Mouse (Mus musculus) mesoderm, embryonic 11.5 days (tissue): Measurements from ENCODE around the gene Ube2ql1.

Experiments
- DNase-seq: peaks from one replicate; pipeline ENCODE4 v3.0.0-alpha.2; 2012; ENCODE audit warnings: low read depth, low spot score

The Ube2ql1 gene

DNA sequence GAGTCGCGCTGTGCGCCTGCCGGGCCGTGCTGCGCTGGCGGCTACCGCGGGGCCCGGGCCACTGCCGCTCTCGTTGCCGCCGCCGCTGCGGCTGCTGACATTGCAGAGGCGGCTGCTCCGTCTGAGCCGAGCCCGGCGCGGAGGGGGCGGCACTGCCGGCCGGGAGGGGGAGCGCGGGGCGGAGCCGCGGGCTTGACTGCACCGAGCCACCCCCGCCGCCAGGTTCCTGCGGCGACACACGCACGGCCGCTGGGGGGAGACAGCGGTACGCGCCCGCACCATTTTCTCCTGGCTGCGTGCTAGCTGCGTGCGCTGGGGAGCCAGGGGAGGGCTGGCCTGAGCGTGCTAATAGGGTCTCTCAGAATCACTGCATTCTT lies at the start of gene Ube2ql1:
TSS of gene Ube2ql1 (minus strand) at position 131 of the 377 bp plus-strand sequence.
- peak; percentile 90 for DNase-seq

DNA sequence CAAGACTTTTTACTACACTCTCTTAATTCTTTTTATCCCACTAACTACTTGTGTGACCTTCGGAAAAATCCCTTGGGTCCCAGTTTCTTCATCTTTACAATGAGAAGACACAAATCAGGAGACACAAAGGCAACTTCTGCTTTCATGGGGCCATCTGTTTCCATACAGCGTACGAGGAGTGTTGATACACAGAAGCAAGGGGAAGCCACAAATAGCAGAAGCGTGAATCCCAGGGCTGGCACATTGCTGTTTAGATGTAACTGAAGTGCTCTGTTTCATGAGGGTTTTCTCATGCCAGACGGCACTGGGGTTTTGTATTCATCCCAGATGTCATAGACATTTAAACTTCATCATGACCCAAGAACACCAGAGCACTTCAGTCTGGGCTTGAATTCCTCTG lies 49.0 kb upstream of the Ube2ql1 start:
- no peak for DNase-seq

DNA sequence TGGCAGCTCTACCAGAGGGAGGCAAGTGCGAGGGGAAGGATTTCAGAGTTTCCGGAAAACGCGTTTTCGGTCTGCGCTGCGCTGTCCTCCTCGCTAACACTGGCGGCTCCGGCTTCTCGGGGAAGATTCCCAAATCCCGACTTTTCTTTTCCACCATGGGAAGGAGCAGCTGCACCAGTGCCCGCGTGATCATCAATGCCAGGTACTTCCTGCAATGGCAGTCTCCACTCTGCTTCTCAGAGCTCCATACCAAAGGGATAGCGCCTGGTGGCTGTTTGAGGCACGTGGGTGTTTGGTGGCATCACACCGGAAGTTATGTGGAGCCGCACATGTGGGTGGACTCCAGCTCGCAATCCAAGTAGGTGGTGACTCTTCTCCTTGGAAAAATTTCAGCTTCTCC lies 38.5 kb upstream of the Ube2ql1 start:
- no peak for DNase-seq

DNA sequence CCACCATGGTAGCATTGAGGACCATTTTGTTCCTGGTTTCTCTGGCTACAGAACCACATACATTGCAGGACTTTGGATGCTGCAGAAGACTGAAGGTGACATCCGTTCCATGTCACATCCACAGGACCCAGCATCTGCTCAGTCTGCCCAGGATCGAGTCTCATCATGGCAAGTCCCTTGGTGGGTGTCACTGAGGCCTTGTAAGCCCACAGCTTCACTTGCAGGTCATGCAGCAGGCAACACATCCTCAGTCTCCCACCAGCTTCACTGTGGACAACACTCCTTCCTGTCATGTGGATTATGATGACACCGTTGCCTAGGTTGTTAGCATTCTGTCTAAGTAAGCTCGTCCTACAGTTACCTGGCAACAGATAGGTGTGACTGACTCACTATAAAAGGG lies 32.7 kb upstream of the Ube2ql1 start:
- DNase-seq: no peak

DNA sequence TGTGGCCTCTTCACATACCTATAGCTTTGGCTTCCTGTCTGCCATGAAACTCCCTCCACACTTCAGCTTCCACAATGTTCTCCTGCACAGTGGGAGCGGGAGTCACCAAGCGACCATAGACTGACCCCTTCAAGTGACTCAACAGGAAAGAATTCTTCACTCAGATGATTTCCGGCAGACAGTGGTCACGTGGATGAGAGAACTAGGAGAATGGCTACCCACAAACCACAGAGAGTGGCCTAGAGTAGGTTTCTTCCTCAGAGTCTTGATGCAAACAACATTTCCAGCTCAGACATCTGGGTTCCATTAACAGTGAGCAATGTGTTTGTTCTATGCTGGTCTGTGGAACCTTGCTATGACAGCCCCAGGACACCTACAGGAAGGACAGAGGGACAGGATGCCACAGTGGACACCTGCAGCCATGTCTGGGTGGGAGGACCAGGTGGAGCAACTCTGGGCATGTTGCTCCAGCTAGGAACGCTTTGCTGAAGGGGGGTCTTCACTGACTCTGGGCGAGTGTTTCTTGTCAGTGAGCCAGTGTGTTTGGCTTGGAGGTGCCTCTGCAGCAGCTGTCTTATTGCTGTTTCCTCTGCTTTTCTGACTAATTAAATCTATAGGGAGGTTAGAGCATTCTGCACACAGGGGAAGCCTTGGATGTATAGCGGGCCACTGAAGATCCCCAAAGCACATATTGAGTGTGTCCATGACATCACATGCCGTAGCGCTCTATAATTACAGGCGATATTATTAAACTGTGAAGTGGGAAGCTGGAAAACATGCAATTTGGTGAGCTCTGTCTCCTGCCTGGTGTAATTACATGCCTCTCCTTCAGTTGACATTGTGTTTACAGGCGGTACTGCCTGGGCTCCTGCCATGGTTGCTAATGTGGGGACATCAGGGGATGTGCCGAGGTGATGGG lies 31.1 kb upstream of the Ube2ql1 start:
- no peak for DNase-seq

DNA sequence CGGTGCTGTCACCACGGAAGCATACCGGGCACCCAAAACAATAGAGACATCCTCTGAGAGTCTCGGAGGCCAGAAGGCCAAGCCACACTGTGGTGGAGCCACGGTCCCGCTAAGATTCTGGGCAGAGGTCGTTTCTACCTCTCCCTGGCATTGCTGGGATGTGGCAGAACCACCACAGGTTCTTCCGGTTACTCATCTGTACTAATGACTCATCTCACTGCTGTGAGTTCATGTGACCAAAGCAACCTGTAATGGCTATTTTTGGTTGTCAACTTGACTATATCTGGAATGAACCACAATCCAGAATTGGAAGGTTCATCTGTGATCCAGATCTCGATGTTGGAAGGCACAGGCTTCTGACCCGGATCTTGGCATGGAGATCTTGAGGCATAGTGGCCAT lies 28.5 kb upstream of the Ube2ql1 start:
- DNase-seq: no peak

DNA sequence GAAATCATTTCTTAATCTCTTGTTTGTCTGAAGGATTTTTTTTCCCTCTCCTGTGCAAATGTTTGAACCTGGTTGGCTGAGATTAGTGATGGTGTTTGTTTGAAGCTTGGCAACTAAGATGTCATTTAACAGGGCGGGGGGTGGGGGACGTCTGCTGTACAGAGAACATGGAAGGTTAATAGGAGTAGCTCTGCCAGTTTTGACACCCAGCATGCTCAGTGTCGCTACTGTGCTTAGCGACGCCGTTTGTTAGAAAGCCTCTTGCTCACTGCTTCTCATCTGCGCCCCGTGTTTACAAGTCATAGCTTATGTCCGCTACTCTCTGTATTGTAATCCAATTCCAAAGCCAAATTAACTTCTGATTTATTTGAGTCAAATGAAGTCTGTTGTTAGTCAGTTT lies 25.0 kb upstream of the Ube2ql1 start:
- no peak for DNase-seq

DNA sequence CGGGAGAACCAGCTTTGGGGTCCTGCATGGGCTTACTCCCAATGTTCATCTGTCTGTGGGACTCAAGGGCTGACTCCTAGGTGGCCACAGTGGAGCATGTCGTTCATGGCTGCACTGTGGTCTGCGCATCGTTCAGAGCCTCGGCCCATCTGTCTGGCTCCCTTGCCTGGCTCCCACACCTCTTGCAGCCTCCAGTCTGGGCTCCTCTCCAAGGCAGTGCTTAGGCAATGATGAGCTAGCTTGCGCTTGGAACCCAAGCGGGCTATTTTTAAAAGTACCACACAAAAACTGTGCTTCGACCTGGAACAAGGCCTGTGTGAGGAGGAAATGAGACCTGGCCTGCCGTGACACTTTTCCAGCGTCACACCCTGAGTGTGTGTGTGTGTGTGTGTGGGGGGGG lies 21.7 kb upstream of the Ube2ql1 start:
- DNase-seq: no peak

DNA sequence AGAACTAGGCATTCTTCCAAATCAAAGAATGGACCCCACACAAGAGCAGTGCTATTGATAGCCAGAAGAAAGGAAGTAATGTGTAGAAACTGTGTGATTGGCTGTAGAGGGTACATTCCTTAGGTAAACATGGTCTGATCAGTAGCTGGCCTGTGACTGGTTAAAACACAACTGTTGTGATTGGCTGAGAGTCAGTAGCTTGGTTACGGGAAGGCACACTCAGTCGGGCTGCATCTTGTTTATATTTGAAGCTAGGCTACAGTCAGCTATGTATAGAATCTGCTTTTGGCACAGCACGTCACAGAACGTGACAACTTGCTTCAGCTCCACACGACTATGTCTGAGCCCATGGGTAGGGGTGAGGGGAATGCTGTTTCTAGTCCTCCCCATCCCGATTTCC lies 19.3 kb upstream of the Ube2ql1 start:
- no peak for DNase-seq

DNA sequence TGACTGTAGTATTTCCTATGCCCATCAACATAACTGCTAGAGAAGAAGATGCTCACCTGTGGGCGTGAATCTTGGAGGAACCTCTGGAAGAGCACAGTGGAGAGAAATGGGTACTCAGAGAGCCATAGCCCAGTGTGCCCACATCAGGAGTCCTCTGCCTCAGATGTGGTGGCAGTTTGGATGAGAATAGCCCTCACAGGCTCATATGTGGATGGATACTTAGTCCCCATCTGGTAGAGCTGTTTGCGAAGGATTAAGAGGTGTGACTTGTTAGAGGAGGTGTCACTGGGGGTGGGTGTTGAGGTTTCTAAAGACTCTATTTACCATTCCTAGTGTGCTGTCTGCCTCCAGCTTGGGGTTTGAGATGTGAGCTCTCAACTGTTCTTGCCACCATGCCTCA lies 13.2 kb upstream of the Ube2ql1 start:
- no peak for DNase-seq

DNA sequence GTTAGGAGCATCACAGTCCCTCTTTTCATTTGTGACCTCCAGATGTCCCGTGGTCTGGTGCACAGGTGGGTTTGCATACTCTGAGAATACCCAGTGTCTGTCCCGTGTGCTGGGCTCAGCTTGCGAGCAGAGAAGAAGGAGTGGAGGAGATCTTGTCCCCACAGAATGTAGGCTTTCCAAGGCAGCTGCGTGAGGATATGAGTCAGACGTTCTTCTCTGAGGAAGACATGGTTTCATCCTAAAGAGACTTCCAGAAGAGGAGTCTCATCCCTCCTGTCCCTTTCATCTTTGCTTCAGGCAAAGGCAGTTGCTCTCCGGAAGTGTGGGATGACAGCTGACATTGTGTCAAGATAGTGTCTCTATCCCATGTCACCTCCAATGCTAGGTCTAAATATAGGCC lies 11.8 kb upstream of the Ube2ql1 start:
- no peak for DNase-seq

DNA sequence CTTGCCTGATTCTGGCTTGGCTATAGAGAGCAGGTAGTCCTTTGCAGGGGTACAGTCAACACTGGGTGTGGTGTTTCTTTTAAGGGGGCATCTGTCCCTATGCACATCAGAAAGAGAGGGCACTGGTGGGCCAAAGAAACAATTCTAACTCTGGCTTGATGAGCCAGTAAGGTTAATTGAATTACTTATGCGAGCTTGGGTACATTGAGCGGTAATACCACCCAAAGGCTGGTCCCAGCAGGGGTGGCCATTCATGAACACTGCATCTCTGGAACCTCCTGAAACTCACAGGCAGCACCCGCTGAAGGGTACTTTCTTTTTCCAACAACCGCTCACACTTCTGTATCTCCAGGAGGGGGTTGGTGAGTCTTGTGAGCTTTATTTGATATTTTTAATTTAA lies 9.1 kb upstream of the Ube2ql1 start:
- DNase-seq: no peak

DNA sequence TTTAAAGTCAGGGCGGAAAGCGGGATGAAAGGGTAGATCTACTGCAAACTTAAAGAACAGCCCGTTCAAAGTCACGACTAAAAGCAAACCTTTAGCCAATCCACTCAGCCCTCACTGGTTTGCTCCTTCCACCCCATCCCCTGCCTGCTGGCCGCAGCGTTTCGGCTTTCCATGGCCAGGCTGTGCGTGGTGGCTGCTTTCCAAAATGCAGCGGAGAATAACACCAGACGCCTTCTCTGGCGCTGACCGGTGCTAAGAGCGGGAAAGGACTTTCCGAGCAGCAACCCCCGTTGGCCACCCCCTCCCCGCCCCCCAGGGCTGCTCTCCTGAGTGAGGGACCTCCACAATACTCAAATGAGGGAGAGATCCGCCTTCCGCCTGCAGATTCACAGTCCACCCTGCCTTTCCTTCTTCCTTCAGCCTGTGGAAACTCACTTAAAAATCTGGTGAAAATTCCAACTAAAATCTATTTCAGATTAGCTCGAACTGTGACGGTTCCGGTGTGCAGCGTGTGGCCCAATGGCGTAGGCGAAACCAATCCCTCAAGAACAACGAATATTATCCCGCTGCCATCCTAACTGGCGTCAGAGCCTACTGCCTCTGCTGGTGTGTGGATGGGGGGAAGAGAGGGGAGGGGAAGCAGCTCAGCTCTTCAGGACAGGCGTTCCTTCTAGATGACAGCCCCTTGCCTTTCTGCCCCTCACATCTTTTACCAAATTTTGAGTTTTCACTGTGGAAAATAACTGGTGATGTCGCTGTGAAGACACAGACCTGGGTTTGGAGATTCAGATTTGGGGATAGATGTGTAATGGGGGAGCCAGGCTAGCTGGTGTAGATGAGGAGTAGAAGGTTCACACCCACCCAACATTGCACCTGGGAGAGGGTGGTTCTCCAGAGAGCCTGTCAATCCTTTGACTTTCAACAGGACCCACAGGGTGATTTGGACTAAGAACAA lies 919 bp upstream of the Ube2ql1 start:
- DNase-seq: peak; percentile 46

DNA sequence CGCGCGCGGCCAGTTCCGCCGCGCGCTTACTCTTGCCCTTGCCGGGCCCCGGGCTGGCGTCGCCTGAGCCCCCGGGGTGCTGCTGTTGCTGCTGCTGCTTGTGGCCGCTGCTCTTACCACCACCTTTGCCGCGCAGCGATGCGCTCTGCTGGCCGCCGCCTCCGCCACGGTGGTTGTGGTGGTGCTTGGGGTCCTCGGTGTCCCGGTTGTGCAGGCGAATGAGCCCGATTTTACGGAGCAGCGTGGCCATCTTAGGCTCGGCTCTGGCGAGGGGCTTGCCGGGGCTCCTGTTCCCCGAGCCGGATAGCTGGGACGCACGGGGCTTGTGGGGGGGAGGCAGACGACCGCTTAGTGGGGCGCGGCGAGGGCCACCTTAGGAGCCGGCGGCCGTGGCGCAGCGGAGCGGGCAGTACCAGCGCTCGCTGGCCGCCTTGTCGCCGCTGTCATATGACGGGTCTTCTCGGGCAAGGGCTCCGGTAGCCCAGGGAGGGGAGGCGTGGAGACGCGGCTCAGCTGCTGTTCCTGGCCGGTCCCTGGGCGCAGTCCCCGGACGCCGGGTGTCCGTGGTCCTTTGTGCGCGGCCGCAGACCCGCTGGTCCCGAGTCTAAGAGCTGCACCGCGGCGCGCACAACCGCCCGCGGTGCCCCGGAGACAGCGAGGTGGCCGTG lies 464 bp downstream of the Ube2ql1 start:
- DNase-seq: peak; percentile 59

DNA sequence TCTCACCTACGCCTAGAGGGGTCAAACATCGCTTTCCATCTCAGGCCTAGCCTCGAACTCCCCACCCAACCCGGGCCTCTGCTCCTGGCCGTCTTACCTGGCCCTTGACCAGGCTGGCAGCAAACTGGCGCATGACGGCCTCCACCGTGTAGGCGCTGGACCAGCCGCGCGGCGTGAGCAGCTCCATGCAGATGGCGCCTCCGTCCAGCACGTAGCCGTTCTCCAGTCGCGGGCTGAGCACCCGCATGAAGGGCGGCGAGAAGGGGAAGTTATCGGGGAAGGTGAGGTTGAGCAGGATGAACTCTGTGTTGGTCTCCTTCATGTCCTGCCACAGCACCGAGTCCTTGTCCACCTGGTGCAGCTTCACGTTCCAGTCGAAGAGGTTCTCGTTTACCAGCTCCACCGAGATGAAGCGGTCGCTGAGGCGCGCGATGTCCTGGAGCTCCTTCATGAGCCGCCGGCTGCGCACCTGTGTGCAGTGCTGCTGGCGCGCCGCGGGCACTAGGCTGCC lies 1.2 kb downstream of the Ube2ql1 start:
- peak; percentile 41 for DNase-seq

DNA sequence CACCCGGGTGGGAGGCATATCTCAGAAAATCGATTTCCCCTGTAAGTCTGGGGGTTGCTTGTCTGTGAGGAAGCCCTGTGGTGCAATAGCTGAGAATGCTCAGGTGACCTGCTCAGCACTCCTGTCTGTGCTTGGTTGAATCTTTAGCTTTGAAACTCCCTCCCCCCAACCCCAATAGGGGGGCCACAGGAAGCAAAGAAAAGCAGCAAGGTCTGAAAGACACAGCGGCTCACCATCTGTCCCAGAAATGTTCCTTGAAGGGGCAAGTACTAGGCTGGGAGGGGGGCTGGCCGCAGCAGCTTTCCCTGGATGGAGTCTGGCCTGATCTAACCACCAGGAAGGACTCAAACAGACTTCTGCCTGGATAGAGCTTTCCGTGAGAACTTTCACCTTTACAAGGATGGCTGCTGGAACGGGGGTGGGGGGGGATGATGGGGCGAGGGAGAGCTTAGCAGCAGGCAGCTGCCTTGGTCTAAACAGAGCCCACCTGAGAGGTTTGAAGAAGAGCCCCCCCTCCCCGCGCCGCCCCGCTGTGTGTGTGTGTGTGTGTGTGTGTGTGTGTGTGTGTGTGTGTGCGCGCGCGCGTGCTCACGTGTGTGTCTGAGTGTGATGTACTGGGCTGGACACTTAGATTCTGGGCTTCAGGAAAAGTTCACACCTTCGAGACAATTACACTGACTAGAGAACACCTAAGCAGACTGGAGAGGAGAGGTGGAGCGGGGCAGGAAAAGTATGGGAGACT lies 2.1 kb downstream of the Ube2ql1 start:
- DNase-seq: no peak

DNA sequence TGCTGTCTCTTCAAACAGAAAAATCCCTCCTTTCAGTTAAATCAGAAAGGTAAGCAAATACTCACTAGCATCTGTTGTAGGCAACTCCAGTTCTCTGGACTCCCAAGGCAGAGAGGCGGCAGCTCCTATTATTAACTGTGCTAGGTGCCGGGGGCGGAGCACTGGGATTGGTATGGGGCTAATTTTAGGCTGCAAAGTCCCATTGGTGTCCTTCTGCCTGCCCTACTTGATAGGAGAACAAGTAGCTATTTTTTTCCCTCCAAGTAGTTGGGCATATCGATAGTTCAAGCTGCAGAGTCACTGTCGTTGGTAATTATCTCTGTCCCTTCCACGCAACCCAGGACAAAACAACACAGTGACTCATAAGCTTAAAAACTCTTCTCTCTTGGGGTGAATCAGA lies 7.1 kb downstream of the Ube2ql1 start:
- no peak for DNase-seq

DNA sequence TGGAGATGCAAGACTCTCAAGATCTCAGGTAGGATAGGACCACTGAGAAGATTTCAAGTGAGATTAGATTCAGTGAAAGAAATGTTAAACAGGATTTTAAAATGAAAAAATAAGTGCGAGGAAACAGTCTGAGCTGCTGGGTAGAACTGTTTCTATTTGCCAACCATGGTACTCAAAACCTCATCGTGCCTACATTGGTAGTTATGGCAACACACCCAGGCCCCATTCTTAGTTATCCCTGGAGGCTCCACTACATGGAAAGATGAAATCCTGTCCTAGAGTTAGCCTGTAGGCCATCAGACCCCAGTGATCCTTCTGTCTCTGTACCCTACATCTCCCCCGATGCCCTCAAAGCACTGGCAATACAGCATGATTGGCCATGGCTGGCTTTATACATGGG lies 14.3 kb downstream of the Ube2ql1 start:
- DNase-seq: no peak

DNA sequence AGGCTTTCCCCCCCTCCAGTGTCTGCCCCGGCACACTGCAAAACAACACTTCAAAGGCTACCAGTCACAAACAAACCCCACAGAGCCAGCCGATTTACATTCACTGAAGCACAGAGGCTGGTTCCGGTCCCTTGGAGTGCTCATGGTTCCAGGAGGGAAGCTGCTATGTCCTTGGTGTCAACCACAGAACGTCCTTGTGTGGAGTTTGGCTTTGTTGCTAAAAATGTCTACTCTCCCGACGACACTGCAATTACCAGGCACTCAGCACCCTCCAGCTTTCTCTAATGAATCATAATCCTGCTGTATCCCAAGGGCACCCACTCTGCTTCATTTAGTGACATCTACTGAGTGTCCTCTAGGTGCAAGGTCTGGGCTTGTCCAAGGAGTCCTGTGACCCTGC lies 18.5 kb downstream of the Ube2ql1 start:
- DNase-seq: no peak

DNA sequence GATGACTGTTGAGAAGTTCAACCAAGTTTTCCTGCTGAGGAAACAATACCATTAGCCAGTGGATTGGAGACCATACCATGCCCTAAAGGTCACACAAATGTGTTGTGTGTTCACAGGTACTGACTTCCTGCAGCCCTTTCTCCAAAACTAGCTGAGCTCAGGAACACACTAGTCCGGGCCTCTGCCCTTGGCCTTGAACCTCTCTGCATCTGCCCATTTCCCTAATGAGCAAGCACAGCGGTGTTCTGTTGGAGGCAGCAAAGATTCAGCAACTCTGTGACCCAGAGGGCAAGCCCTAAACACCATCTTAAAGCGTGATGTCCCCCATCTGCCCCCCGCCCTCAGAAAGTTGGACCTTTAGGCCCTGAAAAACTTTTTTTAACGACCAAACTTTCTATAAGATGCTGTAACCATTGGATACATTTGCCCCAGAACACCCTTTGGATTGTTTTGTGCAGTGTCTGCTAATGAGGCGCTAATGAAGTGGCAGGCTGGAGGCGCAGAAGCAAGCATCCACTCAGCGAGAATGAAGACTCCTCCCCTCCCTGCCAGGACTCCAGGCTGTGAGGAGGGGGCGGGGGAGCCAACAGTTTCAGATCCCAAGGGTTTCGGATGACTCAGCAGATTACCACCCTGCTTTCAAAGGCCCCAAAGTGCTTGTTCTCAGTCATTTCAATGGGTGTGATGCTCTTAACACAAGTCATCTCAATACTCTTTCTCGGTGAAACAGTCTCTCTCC lies 21.7 kb downstream of the Ube2ql1 start:
- DNase-seq: no peak
